In the genomic region with DNA sequence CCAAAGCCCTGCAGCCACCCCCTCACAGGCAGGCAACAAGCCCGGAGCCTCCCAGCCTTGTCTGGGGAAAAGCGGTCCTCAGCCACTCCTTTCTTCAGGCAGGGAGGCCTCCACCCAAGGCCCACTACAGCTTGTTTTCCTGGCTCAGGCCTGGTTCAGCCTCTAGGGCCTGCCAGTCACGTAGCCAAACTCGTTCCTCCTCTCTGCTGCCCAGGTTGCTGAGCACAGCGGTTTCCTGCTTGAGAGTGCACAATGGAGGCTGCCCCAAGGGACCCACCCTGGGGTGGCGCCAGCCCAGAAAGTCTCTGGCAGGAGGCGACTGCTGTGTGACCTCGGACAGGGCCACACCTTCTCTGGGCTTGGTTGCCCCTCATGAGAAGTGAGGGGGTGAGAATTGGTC, we compare ENCODE assay signal across 9 mouse cellular contexts. TPM values are rescaled to one million over a fixed set of nuclear protein-coding genes. Genes with fewer than 3 reads are reported as not detected.
DNase-seq lines count a peak whose midpoint lies in the region; ATAC-seq lines count a peak whose summit lies in the region.
"Had no signal": no experiment of that assay in that cellular context is flagged by ENCODE, and none has a peak within 500 bp of the region (broad histone marks: within the 10 kb centered on the region; RNA-seq: fewer than 3 reads in every experiment).

No protein-coding gene starts in this region.

- DNase-seq in midbrain, embryonic 10.5 days (ENCODE audit: low spot score), result no peak
- DNase-seq in kidney, postnatal 4 days, result peak; percentile 40 to 52
- no peak for DNase-seq in cerebellum, adult 11-12 months
- no peak for DNase-seq in left cerebral cortex, postnatal 25 days (ENCODE audit: low spot score in 2 of 2)

- 66% methylated on average over 8 of the region's 8 CpGs for WGBS in midbrain, embryonic 10.5 days
- WGBS in midbrain, embryonic 15.5 days, result 69% methylated on average over 8 of the region's 8 CpGs
- 70% methylated on average over 8 of the region's 8 CpGs for WGBS in heart, embryonic 13.5 days
- 47% methylated on average over 8 of the region's 8 CpGs for WGBS in stomach, embryonic 15.5 days

- peaks cover 15% of the 10 kb centered on the region for H3K4me1 ChIP-seq in midbrain, embryonic 10.5 days
- no peaks in the 10 kb centered on the region for H3K4me1 ChIP-seq in midbrain, embryonic 15.5 days
- 0 out of 2 replicates have a peak, but pooled peaks cover 3% of the 10 kb centered on the region for H3K4me1 ChIP-seq in heart, embryonic 13.5 days
- peaks cover 12% of the 10 kb centered on the region for H3K4me1 ChIP-seq in stomach, embryonic 15.5 days

- no peaks in the 10 kb centered on the region for H3K27me3 ChIP-seq in midbrain, embryonic 10.5 days (ENCODE audit: low read depth, poor library complexity, severe bottlenecking)
- H3K27me3 ChIP-seq in midbrain, embryonic 15.5 days (replicated peaks), result no peaks in the 10 kb centered on the region
- 0 out of 2 replicates have a peak, but pooled peaks cover 2% of the 10 kb centered on the region for H3K27me3 ChIP-seq in heart, embryonic 13.5 days (replicated peaks)
- H3K27me3 ChIP-seq in stomach, embryonic 15.5 days (replicated peaks), result no peaks in the 10 kb centered on the region

- ATAC-seq in midbrain, embryonic 15.5 days (replicated peaks), result no peak
- no peak for ATAC-seq in heart, embryonic 13.5 days (ENCODE audit: extremely low read depth, insufficient number of reproducible peaks, low FRiP score, low TSS enrichment)
- ATAC-seq in stomach, embryonic 15.5 days (ENCODE audit: insufficient read depth, low FRiP score, low read depth), result peak; percentile 78

- H3K4me2 ChIP-seq in midbrain, embryonic 15.5 days, result no peak overlapping the region
- no peak overlapping the region for H3K4me2 ChIP-seq in heart, embryonic 13.5 days
- H3K4me2 ChIP-seq in stomach, embryonic 15.5 days, result no peak overlapping the region

- peak overlapping the region; percentile 49; the same call in 1 of the 2 replicates for H3K27ac ChIP-seq in midbrain, embryonic 10.5 days (replicated peaks)
- H3K27ac ChIP-seq in midbrain, embryonic 15.5 days, result no peak overlapping the region
- no peak overlapping the region for H3K27ac ChIP-seq in heart, embryonic 13.5 days (replicated peaks)
- peak overlapping the region; percentile 72 for H3K27ac ChIP-seq in stomach, embryonic 15.5 days

- H3K4me3 ChIP-seq in midbrain, embryonic 10.5 days, result no peak overlapping the region
- no peak overlapping the region for H3K4me3 ChIP-seq in midbrain, embryonic 15.5 days
- no peak overlapping the region for H3K4me3 ChIP-seq in heart, embryonic 13.5 days
- H3K4me3 ChIP-seq in stomach, embryonic 15.5 days (replicated peaks), result no peak overlapping the region

- H3K9me3 ChIP-seq in midbrain, embryonic 10.5 days (replicated peaks), result no peaks in the 10 kb centered on the region
- no peaks in the 10 kb centered on the region for H3K9me3 ChIP-seq in midbrain, embryonic 15.5 days
- 0 out of 2 replicates have a peak, but pooled peaks cover 4% of the 10 kb centered on the region for H3K9me3 ChIP-seq in heart, embryonic 13.5 days
- no peaks in the 10 kb centered on the region for H3K9me3 ChIP-seq in stomach, embryonic 15.5 days

- intact Hi-C loops in left cerebral cortex, postnatal 25 days (cut with DNase I), result no loop called here

- no peaks in the 10 kb centered on the region for H3K36me3 ChIP-seq in midbrain, embryonic 10.5 days
- H3K36me3 ChIP-seq in midbrain, embryonic 15.5 days (replicated peaks), result no peaks in the 10 kb centered on the region
- H3K36me3 ChIP-seq in heart, embryonic 13.5 days, result no peaks in the 10 kb centered on the region
- H3K36me3 ChIP-seq in stomach, embryonic 15.5 days, result no peaks in the 10 kb centered on the region

- H3K9ac ChIP-seq in midbrain, embryonic 15.5 days, result no peak overlapping the region
- 0 out of 2 replicates have a peak overlapping the region, but pooled peaks have one; percentile 40 for H3K9ac ChIP-seq in heart, embryonic 13.5 days
- H3K9ac ChIP-seq in stomach, embryonic 15.5 days, result no peak overlapping the region

RNA-seq across cellular contexts. Expression of gene Fam131c, which starts 14.2 kb away (rescaled TPM):
- 0.70 and 1.2 TPM in 2 replicates for polyA plus RNA-seq in midbrain, embryonic 10.5 days (2016; fragmentation: Nextera tagmentation; extraction: Ambion mirVana)
- 42.0 and 44.3 TPM in 2 replicates for polyA plus RNA-seq in midbrain, embryonic 15.5 days (2015; fragmentation: Nextera tagmentation; extraction: Ambion mirVana)
- 1.2 TPM in 2 replicates for polyA plus RNA-seq in heart, embryonic 13.5 days (2015; fragmentation: Nextera tagmentation; extraction: Ambion mirVana)
- 2.8 and 3.9 TPM in 2 replicates for polyA plus RNA-seq in stomach, embryonic 15.5 days (2015; fragmentation: Nextera tagmentation; extraction: Ambion mirVana)
- total RNA-seq in left cerebral cortex, postnatal 25 days (2021), result 1 to 10 TPM; 3.1 to 3.5 TPM
- total RNA-seq: common myeloid progenitor, adult 5-6 weeks had no signal
- polyA plus RNA-seq: liver, embryonic 16.5 days had no signal

RNA-seq across cellular contexts. Expression of gene Clcnka, which starts 44.7 kb away (rescaled TPM):
- not detected in 2 replicates for polyA plus RNA-seq in midbrain, embryonic 10.5 days (2016; fragmentation: Nextera tagmentation; extraction: Ambion mirVana)
- polyA plus RNA-seq in midbrain, embryonic 15.5 days (2015; fragmentation: Nextera tagmentation; extraction: Ambion mirVana), result 0.06 TPM in 1 of 2 replicates, not detected in the other
- 0.10 TPM in 1 of 2 replicates, not detected in the other for polyA plus RNA-seq in heart, embryonic 13.5 days (2015; fragmentation: Nextera tagmentation; extraction: Ambion mirVana)
- 0.21 and 0.35 TPM in 2 replicates for polyA plus RNA-seq in stomach, embryonic 15.5 days (2015; fragmentation: Nextera tagmentation; extraction: Ambion mirVana)
- not detected for total RNA-seq in left cerebral cortex, postnatal 25 days (2021)
- total RNA-seq: common myeloid progenitor, adult 5-6 weeks had no signal

RNA-seq across cellular contexts. Expression of gene Epha2, which starts 52.8 kb away (rescaled TPM):
- 3.6 and 3.7 TPM in 2 replicates for polyA plus RNA-seq in midbrain, embryonic 10.5 days (2016; fragmentation: Nextera tagmentation; extraction: Ambion mirVana)
- 1.6 and 1.7 TPM in 2 replicates for polyA plus RNA-seq in midbrain, embryonic 15.5 days (2015; fragmentation: Nextera tagmentation; extraction: Ambion mirVana)
- polyA plus RNA-seq in heart, embryonic 13.5 days (2015; fragmentation: Nextera tagmentation; extraction: Ambion mirVana), result 4.0 and 4.3 TPM in 2 replicates
- 5.9 and 7.3 TPM in 2 replicates for polyA plus RNA-seq in stomach, embryonic 15.5 days (2015; fragmentation: Nextera tagmentation; extraction: Ambion mirVana)
- 1 to 10 TPM in 1 of 2 experiments, under 1 TPM in 1; 0.82 to 1.2 TPM for total RNA-seq in left cerebral cortex, postnatal 25 days (2021)

Comparison
In these comparisons a context has a peak if more than half of its experiments do, and no peak if none do; other contexts are left out.
1. H3K27ac ChIP-seq: peak in midbrain, embryonic 10.5 days (single experiment) and stomach, embryonic 15.5 days (single experiment); none in midbrain, embryonic 15.5 days (single experiment) and heart, embryonic 13.5 days (single experiment).
2. DNase-seq: peak in kidney, postnatal 4 days (2 of 2); none in midbrain, embryonic 10.5 days (single experiment), cerebellum, adult 11-12 months (single experiment) and left cerebral cortex, postnatal 25 days (0 of 2).